Comparison of ENCODE assay signal across 7 mouse cellular contexts in genomic region chr9:95954226-95954584, GRCm38 (mm10). TPM values are rescaled to one million over a fixed set of nuclear protein-coding genes. Genes with fewer than 3 reads are reported as not detected.
DNase-seq lines count a peak whose midpoint lies in the region; ATAC-seq lines count a peak whose summit lies in the region.

No protein-coding gene starts in this region.

- WGBS in embryonic facial prominence, embryonic 12.5 days = under 1% methylated on average over 7 of the region's 7 CpGs
- WGBS in midbrain, embryonic 16.5 days = under 1% methylated on average over 7 of the region's 7 CpGs

- intact Hi-C loops in gastrocnemius, postnatal 36 days (cut with DNase I) = loop anchor here (10.0 kb wide), 1 partner anchor 161 kb away; the partner anchor contains the start of gene Gk5

- DNase-seq in layer of hippocampus, adult 9-11 months = peak; percentile 53
- no peak for DNase-seq in layer of hippocampus, postnatal 10 days (ENCODE audit: low spot score in 2 of 2)
- peak; percentile 38 for DNase-seq in kidney, postnatal 10 days
- DNase-seq in gastrocnemius, postnatal 36 days = no peak

- H3K4me2 ChIP-seq in embryonic facial prominence, embryonic 12.5 days (replicated peaks) = peak overlapping the region; percentile 63
- H3K4me2 ChIP-seq in midbrain, embryonic 16.5 days (ENCODE audit: low read length) = peak overlapping the region; percentile 84

- H3K4me3 ChIP-seq in embryonic facial prominence, embryonic 12.5 days = peak overlapping the region; percentile 95
- H3K4me3 ChIP-seq in midbrain, embryonic 16.5 days (ENCODE audit: low read depth, low read length) = peak overlapping the region; percentile 100

- peak; percentile 6 for ATAC-seq in activated CD4-positive, CD25-positive, alpha-beta regulatory T cell, adult 4 months
- peak; percentile 70; the same call in 1 of the 2 replicates for ATAC-seq in embryonic facial prominence, embryonic 12.5 days (ENCODE audit: insufficient number of reproducible peaks, insufficient read depth, low FRiP score, low TSS enrichment)
- ATAC-seq in midbrain, embryonic 16.5 days = peak; percentile 93

- peak overlapping the region; percentile 94 for H3K9ac ChIP-seq in embryonic facial prominence, embryonic 12.5 days
- peak overlapping the region; percentile 97 for H3K9ac ChIP-seq in midbrain, embryonic 16.5 days (ENCODE audit: low read depth, low read length)

- peak overlapping the region; percentile 92; the same call in 1 of the 2 replicates for H3K27ac ChIP-seq in embryonic facial prominence, embryonic 12.5 days
- peak overlapping the region; percentile 79 for H3K27ac ChIP-seq in midbrain, embryonic 16.5 days (ENCODE audit: low read length)

- 0 out of 2 replicates have a peak, but pooled peaks cover 5% of the 10 kb centered on the region for H3K4me1 ChIP-seq in embryonic facial prominence, embryonic 12.5 days
- peaks cover 9% of the 10 kb centered on the region for H3K4me1 ChIP-seq in midbrain, embryonic 16.5 days (ENCODE audit: control insufficient read depth, insufficient read depth, low read length)

- no peaks in the 10 kb centered on the region for H3K9me3 ChIP-seq in embryonic facial prominence, embryonic 12.5 days
- no peaks in the 10 kb centered on the region for H3K9me3 ChIP-seq in midbrain, embryonic 16.5 days (replicated peaks; ENCODE audit: control insufficient read depth, low read length, poor library complexity, severe bottlenecking)

- H3K27me3 ChIP-seq in embryonic facial prominence, embryonic 12.5 days = no peaks in the 10 kb centered on the region
- H3K27me3 ChIP-seq in midbrain, embryonic 16.5 days (ENCODE audit: control insufficient read depth, insufficient read depth, low read depth, low read length) = no peaks in the 10 kb centered on the region

- 0 out of 2 replicates have a peak, but pooled peaks cover 14% of the 10 kb centered on the region for H3K36me3 ChIP-seq in embryonic facial prominence, embryonic 12.5 days
- H3K36me3 ChIP-seq in midbrain, embryonic 16.5 days (ENCODE audit: control insufficient read depth, insufficient read depth, low read length) = no peaks in the 10 kb centered on the region

RNA-seq across cellular contexts. Expression of gene Xrn1, which starts 0.4 kb away (rescaled TPM):
- 10 to 100 TPM; 34.0 to 36.3 TPM for total RNA-seq in layer of hippocampus, postnatal 10 days (2021)
- 10 to 100 TPM; 37.3 to 54.8 TPM for polyA plus RNA-seq in activated CD4-positive, CD25-positive, alpha-beta regulatory T cell, adult 4 months (2017; shearing (Covaris generic))
- 26.5 and 29.0 TPM in 2 replicates for polyA plus RNA-seq in embryonic facial prominence, embryonic 12.5 days (2016; fragmentation: Nextera tagmentation; extraction: Ambion mirVana)
- 14.4 and 18.4 TPM in 2 replicates for polyA plus RNA-seq in midbrain, embryonic 16.5 days (2015; fragmentation: Nextera tagmentation; extraction: Ambion mirVana)
- 10 to 100 TPM in 1 of 2 experiments, 1 to 10 TPM in 1; 7.7 to 10.6 TPM for total RNA-seq in gastrocnemius, postnatal 36 days (2021)

Comparison
In these comparisons a context has a peak if more than half of its experiments do, and no peak if none do; other contexts are left out.
1. DNase-seq: peak in layer of hippocampus, adult 9-11 months (single experiment) and kidney, postnatal 10 days (single experiment); none in layer of hippocampus, postnatal 10 days (0 of 2) and gastrocnemius, postnatal 36 days (0 of 2).
2. ATAC-seq: peak in every context shown above with its lines; median percentile 93 in midbrain, embryonic 16.5 days; 70 in embryonic facial prominence, embryonic 12.5 days; 6 in activated CD4-positive, CD25-positive, alpha-beta regulatory T cell, adult 4 months.